In the genomic region with DNA sequence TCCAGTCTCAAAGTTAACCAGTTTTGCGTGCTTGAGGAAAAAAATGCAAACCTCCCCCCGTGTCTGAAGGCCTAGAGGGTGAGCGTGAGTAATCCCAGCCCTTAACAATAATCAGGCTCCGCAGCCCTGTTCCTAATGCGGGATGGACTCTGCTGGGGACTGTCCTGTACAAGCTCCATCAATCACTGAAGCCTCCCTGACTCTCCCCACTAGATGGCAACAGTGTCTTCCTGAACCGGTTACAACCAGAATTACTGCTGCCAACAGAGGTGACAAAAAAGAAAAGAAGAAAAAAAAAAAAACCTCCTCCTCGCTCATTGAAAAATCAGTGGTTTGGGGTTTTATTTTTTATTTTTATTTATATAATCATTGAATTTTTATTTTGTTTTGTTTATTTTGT, we compare ENCODE assay signal across 7 mouse cellular contexts. TPM values are rescaled to one million over a fixed set of nuclear protein-coding genes. Genes with fewer than 3 reads are reported as not detected.
DNase-seq lines count a peak whose midpoint lies in the region; ATAC-seq and TF ChIP-seq lines count a peak whose summit lies in the region.

No protein-coding gene starts in this region.

- peak; percentile 91 for DNase-seq in MN1 (ENCODE audit: low spot score)
- DNase-seq in brain, embryonic 14.5 days (ENCODE audit: low read depth): peak; percentile 94
- peak; percentile 92 for DNase-seq in forebrain, embryonic 14.5 days (ENCODE audit: low spot score)
- DNase-seq in layer of hippocampus, postnatal 14 days (ENCODE audit: low spot score in 2 of 2): peak; percentile 73 to 89
- DNase-seq in mesoderm, embryonic 11.5 days (ENCODE audit: low read depth, low spot score): peak; percentile 78
- DNase-seq in right cerebral cortex, postnatal 4 days: peak; percentile 54

- no peak overlapping the region for H3K4me3 ChIP-seq in forebrain, embryonic 14.5 days (ENCODE audit: low read depth, low read length)
- no peak overlapping the region for H3K4me3 ChIP-seq in hindbrain, embryonic 12.5 days

- H3K36me3 ChIP-seq in forebrain, embryonic 14.5 days (ENCODE audit: control insufficient read depth, insufficient read depth, low read length): peaks cover 93% of the 10 kb centered on the region
- H3K36me3 ChIP-seq in hindbrain, embryonic 12.5 days: peaks cover 82% of the 10 kb centered on the region

- ATAC-seq in forebrain, embryonic 14.5 days: peak; percentile 60; the same call in 1 of the 2 replicates
- peak; percentile 59 for ATAC-seq in hindbrain, embryonic 12.5 days (ENCODE audit: low FRiP score)

- no peak for TF ChIP-seq POLR2A in brain, embryonic 14.5 days (IDR thresholded peaks at IDR 0.05; ENCODE audit: borderline replicate concordance, extremely low read depth, insufficient read depth, insufficient read length, poor library complexity, severe bottlenecking)

- H3K27me3 ChIP-seq in forebrain, embryonic 14.5 days (replicated peaks; ENCODE audit: control insufficient read depth, insufficient read depth, low read length): no peaks in the 10 kb centered on the region
- H3K27me3 ChIP-seq in hindbrain, embryonic 12.5 days: no peaks in the 10 kb centered on the region

- peak; percentile 73; the same call in 1 of the 2 replicates for TF ChIP-seq CTCF in brain, embryonic 14.5 days (IDR thresholded peaks at IDR 0.05; ENCODE audit: borderline replicate concordance, extremely low read depth, insufficient read depth, insufficient read length)

- H3K9ac ChIP-seq in forebrain, embryonic 14.5 days (ENCODE audit: low read length): peak overlapping the region; percentile 3; the same call in 1 of the 2 replicates
- H3K9ac ChIP-seq in hindbrain, embryonic 12.5 days: no peak overlapping the region

- 8% methylated on average over 7 of the region's 7 CpGs for WGBS in forebrain, embryonic 14.5 days
- WGBS in hindbrain, embryonic 12.5 days: 22% methylated on average over 7 of the region's 7 CpGs

- H3K9me3 ChIP-seq in forebrain, embryonic 14.5 days (replicated peaks; ENCODE audit: control insufficient read depth, low read length): no peaks in the 10 kb centered on the region
- H3K9me3 ChIP-seq in hindbrain, embryonic 12.5 days (replicated peaks): no peaks in the 10 kb centered on the region

- no peak overlapping the region for H3K4me2 ChIP-seq in forebrain, embryonic 14.5 days (ENCODE audit: low read length)
- no peak overlapping the region for H3K4me2 ChIP-seq in hindbrain, embryonic 12.5 days (replicated peaks)

- peak overlapping the region; percentile 77; the same call in 1 of the 2 replicates for H3K27ac ChIP-seq in forebrain, embryonic 14.5 days (ENCODE audit: low read depth, low read length)
- peak overlapping the region; percentile 71; the same call in 1 of the 2 replicates for H3K27ac ChIP-seq in hindbrain, embryonic 12.5 days

- peaks cover 12% of the 10 kb centered on the region; the same call in 1 of the 2 replicates for H3K4me1 ChIP-seq in forebrain, embryonic 14.5 days (ENCODE audit: control insufficient read depth, insufficient read depth, low read length)
- peaks cover 17% of the 10 kb centered on the region for H3K4me1 ChIP-seq in hindbrain, embryonic 12.5 days

RNA-seq across cellular contexts. Expression of a gene that starts 49.5 kb away (rescaled TPM):
- polyA plus RNA-seq in brain, embryonic 14.5 days (2012; rRNA removed): 66.0 and 101 TPM in 2 replicates
- polyA plus RNA-seq in forebrain, embryonic 14.5 days (2014; fragmentation: Nextera tagmentation; extraction: Ambion mirVana): 27.5 and 36.6 TPM in 2 replicates
- 72.8 and 73.7 TPM in 2 replicates for polyA plus RNA-seq in hindbrain, embryonic 12.5 days (2016; fragmentation: Nextera tagmentation; extraction: Ambion mirVana)
- total RNA-seq in layer of hippocampus, postnatal 14 days (2021): 100 to 1,000 TPM; 172 to 184 TPM
